Mouse (Mus musculus): ENCODE results near the gene Tpgs1.

GRCm38 (mm10) chr10:79636287-79636686, 32.9 kb upstream of the Tpgs1 start:
- TF ChIP-seq CTCF (conservative IDR thresholded peaks at IDR 0.05; ENCODE audit: low read length) (no peak), NANOG (IDR thresholded peaks at IDR 0.05; ENCODE audit: borderline replicate concordance, low read length) (no peak)
